Mouse (Mus musculus): ENCODE data around the gene Vmac. TPM values are rescaled to one million over a fixed set of nuclear protein-coding genes. Genes with fewer than 3 reads are reported as not detected.

The Vmac gene
- polyA plus RNA-seq, 1 experiment from 2014 or later, result 13.3 TPM

- H3K27ac ChIP-seq (replicated peaks), result no peak overlapping the region
- peak overlapping the region; percentile 87 for H3K4me2 ChIP-seq
- H3K36me3 ChIP-seq, result peaks cover 32% of the 10 kb centered on the region
- no peak for ATAC-seq (ENCODE audit: extremely low read depth, insufficient number of reproducible peaks, low FRiP score, low TSS enrichment)
- H3K9me3 ChIP-seq, result no peaks in the 10 kb centered on the region
- peak overlapping the region; percentile 71 for H3K4me3 ChIP-seq
- H3K27me3 ChIP-seq (replicated peaks), result no peaks in the 10 kb centered on the region
- 53% methylated on average over 11 of the region's 11 CpGs for WGBS
- H3K9ac ChIP-seq, result peak overlapping the region; percentile 89
- H3K4me1 ChIP-seq, result peaks cover 42% of the 10 kb centered on the region
Observed at GRCm38 (mm10) chr17:56715360-56715759, 2.5 kb downstream of the Vmac start.

GRCm38 (mm10) chr17:56709708-56710107 is 8.1 kb downstream of the Vmac start:
- no peak for ATAC-seq (ENCODE audit: extremely low read depth, insufficient number of reproducible peaks, low FRiP score, low TSS enrichment)
- Histone ChIP-seq H3K4me1 (peaks cover 8% of the 10 kb centered on the region; the same call in 1 of the 2 replicates), H3K36me3 (peaks cover 87% of the 10 kb centered on the region), H3K27ac (replicated peaks) (no peak overlapping the region), H3K4me2 (no peak overlapping the region), H3K9ac (no peak overlapping the region), H3K9me3 (no peaks in the 10 kb centered on the region), H3K27me3 (replicated peaks) (no peaks in the 10 kb centered on the region), H3K4me3 (no peak overlapping the region)
- WGBS, result 90% methylated on average over 3 of the region's 3 CpGs

- H3K27me3 ChIP-seq (replicated peaks), result no peaks in the 10 kb centered on the region
- H3K4me3 ChIP-seq, result no peak overlapping the region
- no peaks in the 10 kb centered on the region for H3K9me3 ChIP-seq
- no peak overlapping the region for H3K27ac ChIP-seq (replicated peaks)
- no peak overlapping the region for H3K4me2 ChIP-seq
- H3K36me3 ChIP-seq, result peaks cover 97% of the 10 kb centered on the region
- WGBS, result 83% methylated on average over 4 of the region's 4 CpGs
- no peak overlapping the region for H3K9ac ChIP-seq
- H3K4me1 ChIP-seq, result no peaks in the 10 kb centered on the region
- no peak for ATAC-seq (ENCODE audit: extremely low read depth, insufficient number of reproducible peaks, low FRiP score, low TSS enrichment)
Observed at GRCm38 (mm10) chr17:56708692-56709091, 9.1 kb downstream of the Vmac start.

GRCm38 (mm10) chr17:56706515-56706914 is 11.3 kb downstream of the Vmac start:
- no peak overlapping the region for H3K4me3 ChIP-seq
- H3K27me3 ChIP-seq (replicated peaks), result no peaks in the 10 kb centered on the region

GRCm38 (mm10) chr17:56703038-56703437 is 14.8 kb downstream of the Vmac start:
- peak overlapping the region; percentile 45 for H3K27ac ChIP-seq (replicated peaks)
- H3K9me3 ChIP-seq, result no peaks in the 10 kb centered on the region
- H3K4me1 ChIP-seq, result no peaks in the 10 kb centered on the region
- 64% methylated on average over 4 of the region's 4 CpGs for WGBS
- H3K27me3 ChIP-seq (replicated peaks), result no peaks in the 10 kb centered on the region
- ATAC-seq (ENCODE audit: extremely low read depth, insufficient number of reproducible peaks, low FRiP score, low TSS enrichment), result no peak
- no peak overlapping the region for H3K4me3 ChIP-seq
- no peak overlapping the region for H3K9ac ChIP-seq
- H3K4me2 ChIP-seq, result no peak overlapping the region
- peaks cover 98% of the 10 kb centered on the region for H3K36me3 ChIP-seq

More at GRCm38 (mm10) chr17:56706515-56706914, 11.3 kb downstream of the Vmac start:
- whole genome bisulfite sequencing, result 96% methylated on average over 1 of the region's 1 CpGs
- Histone ChIP-seq H3K36me3 (peaks cover 98% of the 10 kb centered on the region), H3K27ac (replicated peaks) (no peak overlapping the region), H3K4me2 (no peak overlapping the region), H3K9me3 (no peaks in the 10 kb centered on the region), H3K4me1 (no peaks in the 10 kb centered on the region), H3K9ac (no peak overlapping the region)
- no peak for ATAC-seq (ENCODE audit: extremely low read depth, insufficient number of reproducible peaks, low FRiP score, low TSS enrichment)

GRCm38 (mm10) chr17:56700451-56700850 is 17.4 kb downstream of the Vmac start:
- no peak overlapping the region for H3K4me3 ChIP-seq
- peaks cover 1% of the 10 kb centered on the region; the same call in 1 of the 2 replicates for H3K4me1 ChIP-seq
- H3K27me3 ChIP-seq (replicated peaks), result no peaks in the 10 kb centered on the region
- H3K9ac ChIP-seq, result no peak overlapping the region
- 73% methylated on average over 2 of the region's 2 CpGs for WGBS
- peaks cover 98% of the 10 kb centered on the region for H3K36me3 ChIP-seq
- ATAC-seq (ENCODE audit: extremely low read depth, insufficient number of reproducible peaks, low FRiP score, low TSS enrichment), result no peak
- no peaks in the 10 kb centered on the region for H3K9me3 ChIP-seq
- no peak overlapping the region for H3K27ac ChIP-seq (replicated peaks)
- H3K4me2 ChIP-seq, result no peak overlapping the region

GRCm38 (mm10) chr17:56693851-56694310 is 23.9 kb downstream of the Vmac start:
- Histone ChIP-seq H3K27ac (replicated peaks) (peak overlapping the region; percentile 56; the same call in 1 of the 2 replicates), H3K4me2 (peak overlapping the region; percentile 8), H3K4me1 (peaks cover 43% of the 10 kb centered on the region), H3K36me3 (peaks cover 94% of the 10 kb centered on the region), H3K9ac (no peak overlapping the region), H3K27me3 (replicated peaks) (no peaks in the 10 kb centered on the region), H3K9me3 (no peaks in the 10 kb centered on the region), H3K4me3 (no peak overlapping the region)
- 36% methylated on average over 6 of the region's 6 CpGs for WGBS
- 0 out of 2 replicates have a peak, but pooled peaks have one; percentile 10 for ATAC-seq (ENCODE audit: extremely low read depth, insufficient number of reproducible peaks, low FRiP score, low TSS enrichment)

GRCm38 (mm10) chr17:56693395-56693794 is 24.4 kb downstream of the Vmac start:
- Histone ChIP-seq H3K9me3 (no peaks in the 10 kb centered on the region), H3K4me1 (peaks cover 44% of the 10 kb centered on the region), H3K4me3 (no peak overlapping the region), H3K9ac (0 out of 2 replicates have a peak overlapping the region, but pooled peaks have one; percentile 44), H3K36me3 (peaks cover 94% of the 10 kb centered on the region), H3K27me3 (replicated peaks) (no peaks in the 10 kb centered on the region), H3K4me2 (peak overlapping the region; percentile 8), H3K27ac (replicated peaks) (peak overlapping the region; percentile 56)
- ATAC-seq (ENCODE audit: extremely low read depth, insufficient number of reproducible peaks, low FRiP score, low TSS enrichment), result no peak
- 61% methylated on average over 1 of the region's 1 CpGs for WGBS

GRCm38 (mm10) chr17:56688689-56689088 is 29.1 kb downstream of the Vmac start:
- 83% methylated on average over 2 of the region's 2 CpGs for WGBS
- no peaks in the 10 kb centered on the region for H3K9me3 ChIP-seq
- peaks cover 64% of the 10 kb centered on the region for H3K4me1 ChIP-seq
- H3K27me3 ChIP-seq (replicated peaks), result no peaks in the 10 kb centered on the region
- no peak overlapping the region for H3K4me3 ChIP-seq
- H3K27ac ChIP-seq (replicated peaks), result no peak overlapping the region
- no peak overlapping the region for H3K9ac ChIP-seq
- peaks cover 89% of the 10 kb centered on the region for H3K36me3 ChIP-seq
- H3K4me2 ChIP-seq, result no peak overlapping the region
- ATAC-seq (ENCODE audit: extremely low read depth, insufficient number of reproducible peaks, low FRiP score, low TSS enrichment), result no peak

- Histone ChIP-seq H3K27ac (replicated peaks) (no peak overlapping the region), H3K4me3 (no peak overlapping the region), H3K9ac (no peak overlapping the region), H3K9me3 (no peaks in the 10 kb centered on the region), H3K27me3 (replicated peaks) (no peaks in the 10 kb centered on the region), H3K4me2 (no peak overlapping the region), H3K36me3 (peaks cover 87% of the 10 kb centered on the region), H3K4me1 (peaks cover 61% of the 10 kb centered on the region)
- ATAC-seq (ENCODE audit: extremely low read depth, insufficient number of reproducible peaks, low FRiP score, low TSS enrichment), result no peak
Observed at GRCm38 (mm10) chr17:56688045-56688444, 29.8 kb downstream of the Vmac start.

GRCm38 (mm10) chr17:56686801-56687200 is 31.0 kb downstream of the Vmac start:
- peaks cover 86% of the 10 kb centered on the region for H3K36me3 ChIP-seq
- WGBS, result 90% methylated on average over 4 of the region's 4 CpGs
- H3K27ac ChIP-seq (replicated peaks), result no peak overlapping the region
- H3K4me3 ChIP-seq, result no peak overlapping the region
- H3K4me1 ChIP-seq, result peaks cover 61% of the 10 kb centered on the region
- no peaks in the 10 kb centered on the region for H3K9me3 ChIP-seq
- no peaks in the 10 kb centered on the region for H3K27me3 ChIP-seq (replicated peaks)
- no peak for ATAC-seq (ENCODE audit: extremely low read depth, insufficient number of reproducible peaks, low FRiP score, low TSS enrichment)
- H3K4me2 ChIP-seq, result no peak overlapping the region
- H3K9ac ChIP-seq, result no peak overlapping the region

- H3K27ac ChIP-seq (replicated peaks), result no peak overlapping the region
- ATAC-seq (ENCODE audit: extremely low read depth, insufficient number of reproducible peaks, low FRiP score, low TSS enrichment), result no peak
- H3K9ac ChIP-seq, result peak overlapping the region; percentile 25; the same call in 1 of the 2 replicates
- WGBS, result 83% methylated on average over 2 of the region's 2 CpGs
- H3K4me2 ChIP-seq, result no peak overlapping the region
- H3K36me3 ChIP-seq, result peaks cover 81% of the 10 kb centered on the region
- H3K9me3 ChIP-seq, result no peaks in the 10 kb centered on the region
- H3K27me3 ChIP-seq (replicated peaks), result no peaks in the 10 kb centered on the region
- peaks cover 61% of the 10 kb centered on the region for H3K4me1 ChIP-seq
- H3K4me3 ChIP-seq, result no peak overlapping the region
Observed at GRCm38 (mm10) chr17:56684649-56685048, 33.2 kb downstream of the Vmac start.
